Mouse (Mus musculus): ENCODE data around the gene Crip1.

The Crip1 gene

DNA sequence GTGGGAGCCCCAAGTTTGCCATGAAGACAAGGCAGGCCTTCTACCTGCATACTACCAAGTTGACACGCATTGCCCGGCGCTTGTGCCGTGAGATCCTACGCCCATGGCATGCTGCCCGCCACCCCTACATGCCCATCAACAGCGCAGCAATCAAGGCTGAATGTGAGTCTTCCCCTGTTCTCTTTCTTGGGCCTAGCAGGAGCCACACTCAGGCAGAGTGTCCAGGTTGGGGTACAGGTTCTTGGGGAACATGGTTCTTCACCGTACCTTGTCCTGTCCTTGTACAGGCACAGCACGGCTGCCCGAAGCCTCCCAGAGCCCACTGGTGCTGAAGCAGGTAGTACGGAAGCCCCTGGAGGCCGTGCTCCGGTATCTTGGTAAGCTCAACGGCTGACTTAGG, 14.5 kb upstream of the Crip1 start:
- DNase-seq = no peak

GRCm38 (mm10) chr12:113132567-113132966, 13.5 kb upstream of the Crip1 start:
- no peak for DNase-seq

DNA sequence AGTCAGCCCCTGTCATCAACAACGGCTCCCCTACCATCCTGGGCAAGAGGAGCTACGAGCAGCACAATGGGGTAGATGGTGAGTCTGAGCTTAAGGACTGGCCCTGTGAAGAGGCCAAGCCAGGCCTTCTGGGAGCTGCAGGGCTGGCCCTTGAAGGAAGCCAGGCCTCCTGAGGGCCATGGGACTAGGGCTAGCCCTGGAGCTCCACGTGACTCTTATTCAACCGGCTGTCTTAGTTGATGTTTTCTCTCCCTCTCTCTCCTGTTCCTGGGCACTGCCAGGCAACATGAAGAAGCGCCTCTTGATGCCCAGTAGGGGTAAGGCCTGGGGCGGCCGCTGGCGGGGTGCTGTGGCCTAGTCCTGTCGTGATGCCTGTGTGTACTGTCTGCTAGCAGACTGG, 12.9 kb upstream of the Crip1 start:
- no peak for DNase-seq

- DNase-seq = no peak
Measured at GRCm38 (mm10) chr12:113133861-113134403, 12.2 kb upstream of the Crip1 start.

GRCm38 (mm10) chr12:113134502-113134901, 11.6 kb upstream of the Crip1 start:
- DNase-seq = no peak

GRCm38 (mm10) chr12:113135401-113135800, 10.7 kb upstream of the Crip1 start:
- no peak for DNase-seq

DNA sequence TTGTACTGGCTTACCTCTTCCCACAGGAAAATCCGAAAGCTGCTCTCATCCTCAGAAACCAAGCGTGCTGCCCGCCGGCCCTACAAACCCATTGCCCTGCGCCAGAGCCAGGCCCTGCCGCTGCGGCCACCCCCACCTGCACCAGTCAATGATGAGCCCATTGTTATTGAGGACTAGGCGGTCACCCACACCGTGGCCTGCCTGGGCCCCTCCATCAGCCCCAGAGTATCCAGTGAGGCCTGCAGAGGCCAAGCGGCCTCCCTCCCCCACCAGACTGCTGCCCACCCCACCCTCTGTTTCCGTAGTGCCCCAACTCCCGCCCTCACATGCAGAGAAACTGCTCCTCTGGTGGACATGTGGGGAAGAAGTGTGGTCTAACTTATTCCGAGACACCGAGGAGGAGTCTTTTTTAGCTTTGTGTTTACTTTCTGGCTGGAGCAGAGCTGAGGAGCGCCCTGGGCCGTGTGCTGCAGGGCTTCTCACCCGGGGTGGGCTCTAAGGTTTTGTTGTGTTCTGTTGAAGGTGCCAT, 9.6 kb upstream of the Crip1 start:
- no peak for DNase-seq

- DNase-seq = no peak
Measured at GRCm38 (mm10) chr12:113137260-113138213, 8.6 kb upstream of the Crip1 start.

DNA sequence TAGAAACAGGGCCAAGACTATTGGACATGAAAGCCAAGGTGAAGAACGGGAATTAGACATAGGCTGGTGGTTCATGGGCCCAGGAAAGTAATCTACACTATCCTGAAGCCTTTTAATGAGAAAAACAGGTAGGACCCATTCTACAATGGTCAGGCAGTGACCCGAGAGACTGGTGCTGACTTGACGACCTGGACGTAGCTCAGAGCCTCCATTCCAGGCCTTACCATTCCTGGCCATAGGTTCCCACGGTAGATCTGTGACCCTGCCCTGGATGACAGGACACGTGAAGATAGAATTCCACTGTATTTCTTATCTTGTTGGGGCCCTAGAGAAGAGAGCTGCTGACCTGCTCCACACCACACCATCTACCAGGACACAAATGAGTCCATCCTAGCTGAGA, 7.8 kb upstream of the Crip1 start:
- DNase-seq = no peak

- peak; percentile 40 for DNase-seq
Measured at GRCm38 (mm10) chr12:113138901-113139864, 6.9 kb upstream of the Crip1 start.

GRCm38 (mm10) chr12:113139908-113140615, 6.1 kb upstream of the Crip1 start, which contains the start of gene Crip2:
TSS of gene Crip2 (plus strand) at chr12:113140236.
- DNase-seq = peak; percentile 60

- DNase-seq = no peak
Measured at GRCm38 (mm10) chr12:113140616-113141411, 5.3 kb upstream of the Crip1 start.

DNA sequence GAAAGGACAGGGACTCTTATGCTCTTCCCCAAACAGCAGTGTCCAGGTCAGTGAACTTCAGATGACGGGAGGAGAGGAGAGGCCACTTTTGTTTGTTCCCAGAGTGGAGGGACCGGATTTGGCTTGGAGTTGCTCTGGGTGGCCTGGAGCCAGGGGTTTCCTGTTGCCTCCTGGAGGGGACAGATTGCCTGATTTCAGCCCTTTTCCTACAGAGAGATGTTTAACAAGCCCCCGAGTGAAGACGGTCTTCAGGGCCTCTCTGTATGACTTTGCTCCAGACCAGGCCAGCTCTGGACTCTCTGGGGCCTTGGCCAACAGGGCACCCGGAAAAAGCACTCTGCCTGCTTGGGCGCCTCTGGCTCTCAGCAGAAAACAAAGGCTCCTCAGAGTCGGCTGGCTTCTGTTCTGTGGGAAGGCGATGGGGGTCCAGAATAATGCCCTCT, 4.6 kb upstream of the Crip1 start:
- peak; percentile 39 for DNase-seq

DNA sequence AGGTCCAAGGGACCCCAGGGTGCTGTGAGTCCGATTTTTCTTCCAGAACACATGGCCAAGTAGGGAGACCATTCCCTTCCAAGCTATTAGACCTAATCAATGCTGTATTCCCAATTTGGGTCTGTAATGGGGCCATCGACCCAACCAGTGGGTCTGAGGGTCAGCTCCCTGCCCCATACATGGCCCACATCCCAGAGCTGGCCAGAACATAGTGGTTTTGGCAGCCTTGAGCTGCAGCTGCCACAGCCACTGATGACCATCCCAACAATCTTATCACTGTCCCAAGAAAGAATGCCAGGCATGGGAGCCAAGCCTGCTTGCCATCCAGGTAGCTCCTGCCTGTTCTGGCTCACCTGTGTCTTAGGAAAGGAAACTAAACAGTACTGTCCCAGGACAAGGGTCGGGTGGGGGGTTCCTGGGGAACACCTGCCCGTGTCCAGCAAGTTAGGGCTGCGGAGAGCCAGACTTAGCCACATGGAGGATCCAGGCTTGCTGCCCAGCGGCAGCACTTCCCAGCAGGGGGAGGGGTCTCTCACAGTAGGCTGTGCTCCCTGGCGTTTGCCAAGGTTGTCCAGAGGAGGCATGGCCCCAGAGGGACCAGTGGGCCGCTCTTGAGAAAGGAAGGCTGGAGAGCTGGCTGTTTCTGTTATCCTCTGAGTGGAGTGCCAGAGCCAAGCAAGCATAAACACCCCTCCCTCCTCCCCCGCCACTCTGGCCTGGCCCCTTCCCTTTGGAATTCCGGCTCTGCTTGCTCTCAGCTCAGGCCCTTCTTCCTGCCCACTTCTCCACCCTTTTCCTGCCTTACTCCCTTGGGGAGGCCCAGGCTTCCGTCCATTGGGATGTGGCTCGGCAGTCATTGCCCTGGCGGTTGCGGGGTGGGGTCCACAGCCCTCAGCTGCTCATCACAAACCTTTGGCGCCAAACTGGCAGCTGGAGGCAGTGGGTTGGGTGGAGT, 3.8 kb upstream of the Crip1 start:
- DNase-seq = peak; percentile 34

DNA sequence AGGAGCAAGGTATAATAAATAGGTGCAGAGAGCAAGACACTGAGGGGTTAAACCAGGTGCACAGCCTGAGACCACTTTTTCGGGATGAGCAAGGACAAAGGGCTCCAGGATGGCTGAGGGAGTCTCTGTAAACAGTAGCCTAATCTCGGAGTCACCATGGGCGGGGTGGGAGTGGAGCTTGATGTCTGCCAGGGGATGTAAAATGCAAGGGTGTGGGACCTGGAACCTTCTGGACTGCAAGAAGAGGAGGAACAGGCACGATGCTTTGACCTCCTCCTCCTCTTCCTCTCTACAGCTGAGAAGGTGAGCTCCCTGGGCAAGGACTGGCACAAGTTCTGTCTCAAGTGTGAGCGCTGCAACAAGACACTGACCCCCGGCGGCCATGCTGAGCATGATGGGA, 3.0 kb upstream of the Crip1 start:
- no peak for DNase-seq

- DNase-seq = peak; percentile 45
Measured at GRCm38 (mm10) chr12:113144001-113144756, 1.9 kb upstream of the Crip1 start.

GRCm38 (mm10) chr12:113144886-113145285, 1.2 kb upstream of the Crip1 start:
- DNase-seq = peak; percentile 40

DNA sequence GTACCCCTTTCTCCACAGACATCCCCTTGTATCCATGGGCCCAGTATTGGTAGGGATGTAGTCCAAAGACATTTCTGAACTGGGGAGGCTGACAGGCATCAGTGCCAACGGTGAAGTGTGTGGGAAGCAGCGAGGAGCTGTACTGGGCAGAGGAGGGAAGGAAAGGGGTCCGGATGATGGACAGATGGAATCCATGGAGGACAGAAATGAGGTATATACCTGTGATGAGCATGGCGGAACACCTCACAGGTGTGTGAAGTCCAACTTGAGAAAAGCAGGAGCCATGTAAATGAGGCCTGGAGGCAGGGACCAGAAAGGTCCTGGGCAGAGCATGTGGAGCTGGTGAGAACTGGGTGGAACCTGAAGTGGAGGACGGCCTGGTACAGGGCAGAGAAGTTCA, 525 bp upstream of the Crip1 start:
- DNase-seq = peak; percentile 32

DNA sequence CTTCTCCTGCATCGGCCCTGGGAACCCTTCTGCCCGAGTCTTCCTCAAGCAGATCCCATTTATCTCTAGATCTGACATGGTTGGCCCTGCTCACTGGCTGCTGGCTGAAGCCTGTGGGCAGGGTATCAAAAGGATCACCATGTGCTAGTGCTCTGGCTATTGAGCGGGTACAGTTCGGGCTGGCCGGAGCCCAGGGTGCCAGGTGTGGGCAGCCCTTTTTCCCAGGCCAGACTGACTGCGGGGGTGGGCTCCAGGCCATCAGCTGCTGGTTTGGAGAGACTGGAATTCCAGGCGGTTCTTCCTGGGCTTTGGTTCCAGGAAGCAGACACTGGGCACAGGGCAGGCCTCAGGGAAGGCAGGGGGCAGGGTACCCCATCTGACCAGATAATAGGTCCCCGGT, 1.4 kb downstream of the Crip1 start:
- peak; percentile 83 for DNase-seq
